ENCODE assay signal across 8 mouse cellular contexts in genomic region chr6:49074117-49074490, GRCm38 (mm10). TPM values are rescaled to one million over a fixed set of nuclear protein-coding genes. Genes with fewer than 3 reads are reported as not detected.
A peak's percentile ranks its signal among the peaks of the same experiment; 100 is the strongest.
DNase-seq lines count a peak whose midpoint lies in the region; ATAC-seq and TF ChIP-seq lines count a peak whose summit lies in the region.

No protein-coding gene starts in this region.

- H3K4me2 ChIP-seq in embryonic facial prominence, embryonic 14.5 days (ENCODE audit: low read depth, low read length), result peak overlapping the region; percentile 73

- WGBS in embryonic facial prominence, embryonic 14.5 days, result under 1% methylated on average over 17 of the region's 19 CpGs

- H3K4me1 ChIP-seq in embryonic facial prominence, embryonic 14.5 days (ENCODE audit: control insufficient read depth, insufficient read depth, low read length), result peaks cover 12% of the 10 kb centered on the region

- no peaks in the 10 kb centered on the region for H3K27me3 ChIP-seq in embryonic facial prominence, embryonic 14.5 days (replicated peaks; ENCODE audit: control insufficient read depth, insufficient read depth, low read length)

- H3K36me3 ChIP-seq in embryonic facial prominence, embryonic 14.5 days (ENCODE audit: control insufficient read depth, insufficient read depth, low read length), result peaks cover 5% of the 10 kb centered on the region; the same call in 1 of the 2 replicates

- H3K9ac ChIP-seq in embryonic facial prominence, embryonic 14.5 days (ENCODE audit: low read depth, low read length), result peak overlapping the region; percentile 96

- TF ChIP-seq CTCF in gastrocnemius, adult 2 months (IDR thresholded peaks at IDR 0.05), result no peak

- no peak for DNase-seq in gastrocnemius, adult 2 months
- no peak for DNase-seq in gastrocnemius, postnatal 14 days
- DNase-seq in embryonic facial prominence, embryonic 14.5 days (ENCODE audit: low spot score), result no peak
- DNase-seq in urinary bladder, postnatal 25 days (ENCODE audit: low spot score), result no peak
- DNase-seq in layer of hippocampus, postnatal 25 days (ENCODE audit: extremely low spot score in 1 of 2, low spot score in 1 of 2), result no peak

- H3K9me3 ChIP-seq in embryonic facial prominence, embryonic 14.5 days (ENCODE audit: control insufficient read depth, low read length), result no peaks in the 10 kb centered on the region

- peak overlapping the region; percentile 85 for H3K4me3 ChIP-seq in gastrocnemius, adult 2 months
- H3K4me3 ChIP-seq in embryonic facial prominence, embryonic 14.5 days (ENCODE audit: low read depth, low read length), result peak overlapping the region; percentile 98

- H3K27ac ChIP-seq in gastrocnemius, adult 2 months, result peak overlapping the region; percentile 97
- peak overlapping the region; percentile 84 for H3K27ac ChIP-seq in embryonic facial prominence, embryonic 14.5 days (replicated peaks; ENCODE audit: low read depth, low read length)

- peak; percentile 58 for ATAC-seq in CD4-positive, CD25-positive, alpha-beta regulatory T cell, adult 4 months
- peak; percentile 45 for ATAC-seq in embryonic facial prominence, embryonic 14.5 days (ENCODE audit: low read depth)
- ATAC-seq in inflammation-experienced regulatory T-cells, adult 6 months, result peak; percentile 57
- peak; percentile 43 for ATAC-seq in megakaryocyte progenitor cell, adult 5-6 weeks (replicated peaks; ENCODE audit: poor library complexity)

- intact Hi-C loops in gastrocnemius, adult 2 months (cut with DNase I), result loop anchor here (2.0 to 5.0 kb wide), 3 partner anchors 23 to 188 kb away; partner anchors contain the start of gene Tra2a
- intact Hi-C loops in gastrocnemius, postnatal 14 days (cut with DNase I; ENCODE audit: low total_unique reads), result no loop called here

RNA-seq across cellular contexts. Expression of gene Malsu1, which starts 0.5 kb away (rescaled TPM):
- 10 to 100 TPM; 45.6 to 51.4 TPM for total RNA-seq in gastrocnemius, adult 2 months (2021)
- total RNA-seq in gastrocnemius, postnatal 14 days (2021), result 10 to 100 TPM; 39.1 to 40.3 TPM
- polyA plus RNA-seq in CD4-positive, CD25-positive, alpha-beta regulatory T cell, adult 4 months (2017; shearing (Covaris generic)), result 10 to 100 TPM; 22.2 to 42.4 TPM
- polyA plus RNA-seq in embryonic facial prominence, embryonic 14.5 days (2014; fragmentation: Nextera tagmentation; extraction: Ambion mirVana), result 69.8 and 72.1 TPM in 2 replicates
- polyA plus RNA-seq in inflammation-experienced regulatory T-cells, adult 6 months (2017; shearing (Covaris generic)), result 10 to 100 TPM; 30.8 to 48.9 (median 42.6) TPM
- total RNA-seq in megakaryocyte progenitor cell, adult 5-6 weeks (2015), result 35.0 and 48.5 TPM in 2 replicates
- total RNA-seq in megakaryocyte progenitor cell, adult 5-6 weeks (2017), result 25.6 and 37.8 TPM in 2 replicates
- 10 to 100 TPM; 22.8 to 28.3 TPM for total RNA-seq in layer of hippocampus, postnatal 25 days (2021)

RNA-seq across cellular contexts. Expression of gene Gpnmb, which starts 37.8 kb away (rescaled TPM):
- 1 to 10 TPM in 1 of 2 experiments, under 1 TPM in 1; 0.71 to 4.0 TPM for total RNA-seq in gastrocnemius, adult 2 months (2021)
- total RNA-seq in gastrocnemius, postnatal 14 days (2021), result 1 to 10 TPM in 1 of 2 experiments, under 1 TPM in 1; 0.78 to 1.2 TPM
- 1 to 10 TPM; 2.0 to 2.4 TPM for polyA plus RNA-seq in CD4-positive, CD25-positive, alpha-beta regulatory T cell, adult 4 months (2017; shearing (Covaris generic))
- 1.2 and 1.6 TPM in 2 replicates for polyA plus RNA-seq in embryonic facial prominence, embryonic 14.5 days (2014; fragmentation: Nextera tagmentation; extraction: Ambion mirVana)
- 1 to 10 TPM; 1.2 to 3.5 (median 2.0) TPM for polyA plus RNA-seq in inflammation-experienced regulatory T-cells, adult 6 months (2017; shearing (Covaris generic))
- total RNA-seq in megakaryocyte progenitor cell, adult 5-6 weeks (2015), result 0.32 TPM in 1 of 2 replicates, not detected in the other
- total RNA-seq in megakaryocyte progenitor cell, adult 5-6 weeks (2017), result 0.25 TPM in 1 of 2 replicates, not detected in the other
- total RNA-seq in layer of hippocampus, postnatal 25 days (2021), result 1 to 10 TPM; 2.1 to 2.2 TPM
